Mouse (Mus musculus): ENCODE results near the gene Diaph3.

DNA sequence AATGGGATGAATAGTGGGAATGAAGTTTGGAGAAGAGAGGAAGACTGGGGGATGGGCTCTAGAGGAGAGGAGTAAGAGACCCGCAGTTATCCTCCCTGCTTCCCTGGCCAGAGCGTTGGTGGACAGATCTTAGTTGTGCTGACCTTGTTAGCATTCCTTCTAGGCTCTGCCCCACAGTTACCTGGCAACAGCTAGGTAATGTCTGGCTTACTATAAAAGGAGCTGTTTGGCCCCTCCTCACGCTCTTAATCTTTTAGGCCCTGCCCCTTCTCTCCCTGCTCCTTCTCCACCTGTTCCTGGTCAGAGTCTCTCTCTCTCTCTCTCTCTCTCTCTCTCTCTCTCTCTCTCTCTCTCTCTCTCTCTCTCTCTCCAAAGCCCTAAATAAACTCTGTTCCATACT lies 5.7 kb upstream of the Diaph3 start:
- TF ChIP-seq CTCF (IDR thresholded peaks at IDR 0.05; ENCODE audit: extremely low read depth, insufficient read depth, insufficient read length, insufficient replicate concordance), result no peak
- TF ChIP-seq POLR2A (IDR thresholded peaks at IDR 0.05; ENCODE audit: low read depth, low read length), result no peak
